Mouse (Mus musculus) E14TG2a.4 (cell line): ENCODE measurements around the gene Pde7b.

Source experiments
- H3K27me3 ChIP-seq: 2 replicates; pipeline ENCODE4 v1.6.1; 2014; ENCODE audit warnings: low read length, control low read depth; ENCODE audit not compliant: insufficient read depth
- H3K36me3 ChIP-seq: 2 replicates; pipeline ENCODE4 v1.6.1; 2014; ENCODE audit warnings: low read length, control low read depth; ENCODE audit not compliant: insufficient read depth
- H3K4me1 ChIP-seq: replicated peaks from 2 replicates; pipeline ENCODE4 v1.6.1; 2014; ENCODE audit warnings: low read depth, low read length, control low read depth
- H3K4me3 ChIP-seq: replicated peaks from 2 replicates; pipeline ENCODE4 v1.5.1; 2014; ENCODE audit warnings: mild to moderate bottlenecking, low read length
- H3K9me3 ChIP-seq: 2 replicates; pipeline ENCODE4 v1.6.1; 2014; ENCODE audit warnings: low read length, control low read depth
- CTCF ChIP-seq: conservative IDR thresholded peaks from 2 replicates; pipeline ENCODE4 v1.5.1; 2014; ENCODE audit warnings: low read length
- NANOG ChIP-seq: IDR thresholded peaks from 2 replicates; pipeline ENCODE4 v1.6.1; 2014; ENCODE audit warnings: borderline replicate concordance, low read length, mixed read lengths
- POU5F1 ChIP-seq: IDR thresholded peaks from 2 replicates; pipeline ENCODE4 v1.6.1; 2014; ENCODE audit warnings: low read length, borderline replicate concordance

Pde7b gene

DNA sequence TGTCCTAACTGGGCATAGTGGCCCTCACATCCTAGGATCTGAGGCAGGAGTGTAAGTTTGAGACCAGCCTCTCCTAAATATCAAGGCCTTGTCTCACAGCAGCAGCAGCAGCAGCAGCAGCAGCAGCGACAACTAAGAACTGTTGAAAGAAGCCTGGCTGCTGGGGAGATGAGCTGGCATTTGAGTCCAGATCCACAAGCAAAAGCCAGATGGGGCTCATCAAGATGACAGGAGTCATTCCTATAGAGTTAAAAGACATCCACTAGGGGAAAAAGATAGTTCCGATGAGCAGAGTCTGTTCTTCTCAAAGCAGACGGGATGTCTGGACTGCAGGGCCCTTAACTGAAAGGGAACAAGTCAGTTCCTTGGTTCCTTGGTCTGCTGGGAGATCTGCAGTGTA is 316.5 kb downstream of the Pde7b start:
- Histone ChIP-seq H3K27me3 (no peaks in the 10 kb centered on the region), H3K36me3 (no peaks in the 10 kb centered on the region), H3K9me3 (peaks cover 7% of the 10 kb centered on the region), H3K4me3 (no peak overlapping the region), H3K4me1 (peaks cover 6% of the 10 kb centered on the region)
- TF ChIP-seq CTCF (no peak), POU5F1 (no peak), NANOG (no peak)

DNA sequence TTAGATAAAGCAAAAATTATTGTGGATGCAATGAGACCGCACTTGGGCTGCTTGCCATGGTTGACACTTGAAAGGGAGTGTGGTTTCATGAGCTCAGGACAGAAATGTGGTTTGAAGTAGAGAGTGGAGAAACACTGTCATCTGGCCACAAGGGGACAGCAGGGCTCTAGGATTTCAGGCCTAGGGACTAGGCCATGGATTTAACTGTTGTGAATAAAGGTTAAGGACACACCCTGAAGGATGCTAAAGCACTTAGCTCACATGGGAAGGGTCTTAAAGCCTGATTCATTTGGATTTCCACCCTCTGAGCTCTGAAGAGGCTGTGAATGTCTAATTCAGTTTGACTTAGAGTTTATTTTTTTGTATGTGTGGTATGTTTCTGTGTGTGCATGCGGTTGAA is 319.4 kb downstream of the Pde7b start:
- no peak overlapping the region for H3K4me3 ChIP-seq
- no peaks in the 10 kb centered on the region for H3K9me3 ChIP-seq
- 0 out of 2 replicates have a peak, but pooled peaks cover 2% of the 10 kb centered on the region for H3K27me3 ChIP-seq
- H3K4me1 ChIP-seq, result peaks cover 9% of the 10 kb centered on the region
- TF ChIP-seq POU5F1, result no peak
- peak; percentile 53 for TF ChIP-seq CTCF
- H3K36me3 ChIP-seq, result no peaks in the 10 kb centered on the region

DNA sequence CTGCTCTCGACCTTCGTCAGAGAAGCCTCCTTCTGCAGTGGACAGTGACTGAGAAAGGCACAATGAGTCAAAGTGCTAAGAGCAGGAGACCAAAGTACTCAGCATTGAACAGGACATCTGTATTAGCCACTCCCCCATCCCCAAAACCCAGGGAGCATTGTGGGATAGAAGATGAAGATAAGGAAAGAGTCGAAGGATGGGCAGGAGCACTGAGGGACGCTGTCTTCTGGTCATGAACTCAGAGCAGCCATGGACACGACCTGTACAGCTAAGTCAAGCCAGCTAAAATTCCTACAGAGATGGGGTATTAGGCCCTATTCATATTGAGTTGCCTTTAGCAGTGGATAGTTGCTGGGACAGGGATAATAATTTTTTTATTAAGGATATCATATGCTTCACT is 321.9 kb downstream of the Pde7b start:
- peaks cover 11% of the 10 kb centered on the region for H3K4me1 ChIP-seq
- H3K36me3 ChIP-seq, result no peaks in the 10 kb centered on the region
- TF ChIP-seq CTCF (no peak), NANOG (no peak), POU5F1 (no peak)
- no peaks in the 10 kb centered on the region for H3K9me3 ChIP-seq
- H3K4me3 ChIP-seq, result no peak overlapping the region
- peaks cover 8% of the 10 kb centered on the region for H3K27me3 ChIP-seq

DNA sequence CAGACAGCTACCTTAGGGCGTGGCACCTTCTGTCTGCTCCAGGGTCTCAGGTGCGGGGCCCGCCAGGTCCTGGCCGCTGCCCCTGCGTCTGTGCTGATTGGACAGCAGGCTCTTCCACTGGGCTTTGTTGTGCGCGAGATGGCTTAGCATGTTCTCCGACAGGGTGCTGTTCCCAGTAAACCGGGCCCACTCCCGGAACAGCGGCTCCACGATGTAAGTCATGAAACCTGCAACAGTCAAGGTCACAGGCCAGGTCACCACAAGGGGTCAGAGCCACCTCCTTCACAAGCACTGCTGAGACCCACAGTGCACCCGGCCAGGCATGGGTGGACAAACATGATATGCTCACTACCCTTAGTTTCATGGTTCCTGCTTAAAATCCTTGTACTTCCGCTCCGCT is 324.5 kb downstream of the Pde7b start:
- TF ChIP-seq NANOG (no peak), POU5F1 (no peak), CTCF (no peak)
- Histone ChIP-seq H3K4me1 (peaks cover 17% of the 10 kb centered on the region), H3K36me3 (no peaks in the 10 kb centered on the region), H3K4me3 (peak overlapping the region; percentile 75), H3K27me3 (peaks cover 8% of the 10 kb centered on the region), H3K9me3 (no peaks in the 10 kb centered on the region)

DNA sequence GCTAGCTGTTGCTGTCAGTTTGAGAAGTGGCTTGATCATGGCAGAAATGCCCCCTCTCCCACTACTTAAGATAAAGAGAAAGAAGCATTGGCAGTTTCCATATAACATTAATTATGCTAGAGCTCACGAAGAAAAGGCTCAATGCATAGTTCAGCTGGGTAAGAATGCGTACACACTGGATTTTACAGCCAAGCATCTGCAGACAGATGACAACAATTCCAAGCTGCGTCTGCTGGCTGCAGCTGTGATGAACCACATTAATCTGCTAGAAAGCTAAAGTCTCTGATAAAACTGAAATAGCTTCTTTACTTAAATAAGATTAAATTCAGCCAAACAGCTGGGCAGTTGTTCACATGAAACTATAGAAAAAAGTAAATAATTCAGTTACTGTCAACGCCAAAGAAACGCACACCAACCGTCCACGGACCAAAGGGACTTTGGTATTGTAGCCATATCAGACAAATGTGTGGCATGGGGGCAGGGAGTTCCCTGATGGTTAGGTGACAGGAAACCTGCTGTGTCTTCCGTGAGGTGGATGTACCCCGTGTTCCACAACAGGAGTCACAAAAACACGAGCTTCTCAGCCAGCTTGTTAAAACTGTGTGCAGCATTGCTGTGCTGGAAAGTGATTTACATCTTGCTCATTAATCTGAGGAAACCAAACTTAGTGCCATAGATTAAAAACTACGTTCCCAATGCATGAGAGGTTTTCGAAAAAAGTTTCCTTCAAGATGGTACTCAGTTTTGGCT is 326.1 kb downstream of the Pde7b start:
- Histone ChIP-seq H3K36me3 (no peaks in the 10 kb centered on the region), H3K27me3 (peaks cover 8% of the 10 kb centered on the region), H3K9me3 (no peaks in the 10 kb centered on the region), H3K4me1 (peaks cover 17% of the 10 kb centered on the region), H3K4me3 (no peak overlapping the region)
- no peak for TF ChIP-seq POU5F1
- no peak for TF ChIP-seq CTCF
- no peak for TF ChIP-seq NANOG

DNA sequence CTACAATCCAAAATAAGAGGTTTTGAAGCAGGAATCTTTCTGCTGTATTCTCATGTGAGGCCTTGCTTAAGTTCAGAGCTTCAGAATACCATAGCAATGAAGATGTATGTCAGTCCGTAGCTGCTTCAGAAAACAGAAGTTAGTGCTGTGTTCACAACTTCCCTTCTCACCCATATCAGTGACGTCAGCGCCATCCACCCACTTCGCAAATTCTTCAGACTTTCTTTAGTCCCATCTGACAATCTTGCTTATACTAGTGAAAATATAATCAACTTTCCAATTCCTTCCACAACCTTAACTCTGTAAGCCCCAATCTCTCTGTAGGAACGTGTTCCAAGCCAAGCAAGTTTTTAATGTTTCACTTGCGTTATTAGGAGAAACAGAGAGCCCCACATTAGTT is 326.7 kb downstream of the Pde7b start:
- Histone ChIP-seq H3K27me3 (peaks cover 8% of the 10 kb centered on the region), H3K4me3 (no peak overlapping the region), H3K4me1 (peaks cover 17% of the 10 kb centered on the region), H3K36me3 (no peaks in the 10 kb centered on the region), H3K9me3 (no peaks in the 10 kb centered on the region)
- TF ChIP-seq CTCF, result no peak
- TF ChIP-seq POU5F1, result no peak
- no peak for TF ChIP-seq NANOG

DNA sequence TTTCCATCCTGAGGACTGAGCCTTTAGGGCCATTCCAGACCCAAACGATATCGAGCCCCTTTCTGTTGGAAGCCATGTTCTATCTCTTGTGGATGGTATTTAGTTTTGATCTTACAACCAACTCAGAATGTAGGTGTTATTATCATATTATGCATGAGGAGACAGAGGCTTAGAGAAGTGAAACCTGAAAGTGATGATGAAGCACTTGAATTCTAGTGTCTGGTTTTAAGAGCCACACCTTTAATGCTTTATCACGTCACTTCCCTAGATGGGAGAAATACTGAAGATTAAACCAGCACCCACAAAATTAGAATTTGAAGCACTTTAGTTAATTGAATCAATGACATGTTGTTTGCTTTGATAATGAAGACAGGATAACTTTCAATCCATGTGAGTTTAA is 329.1 kb downstream of the Pde7b start:
- H3K4me3 ChIP-seq, result no peak overlapping the region
- TF ChIP-seq NANOG, result no peak
- TF ChIP-seq POU5F1, result no peak
- no peak for TF ChIP-seq CTCF
- no peaks in the 10 kb centered on the region for H3K36me3 ChIP-seq
- peaks cover 15% of the 10 kb centered on the region for H3K4me1 ChIP-seq
- H3K27me3 ChIP-seq, result peaks cover 8% of the 10 kb centered on the region
- H3K9me3 ChIP-seq, result no peaks in the 10 kb centered on the region

DNA sequence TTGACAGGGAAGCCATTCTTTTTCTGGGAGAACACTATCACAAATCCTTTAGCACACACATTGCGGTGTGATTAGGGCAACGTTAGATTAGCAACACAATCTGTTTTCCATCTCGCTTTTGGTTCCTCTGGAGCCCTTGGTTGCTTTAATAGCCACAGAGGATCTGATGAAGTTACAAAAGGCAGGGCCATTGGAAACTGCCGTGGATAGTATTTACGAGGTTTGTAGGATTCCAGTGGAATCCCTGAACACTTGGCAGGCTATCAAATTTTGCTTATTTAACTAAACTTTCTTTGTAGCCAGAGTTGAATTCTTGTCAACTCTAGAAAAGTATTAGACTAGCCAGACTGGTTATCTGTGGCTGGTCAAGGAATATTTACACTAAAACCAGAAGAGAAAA is 330.1 kb downstream of the Pde7b start:
- H3K36me3 ChIP-seq, result no peaks in the 10 kb centered on the region
- 0 out of 2 replicates have a peak, but pooled peaks cover 6% of the 10 kb centered on the region for H3K4me1 ChIP-seq
- H3K27me3 ChIP-seq, result peaks cover under 1% of the 10 kb centered on the region; the same call in 1 of the 2 replicates
- no peak for TF ChIP-seq CTCF
- no peak for TF ChIP-seq POU5F1
- no peak for TF ChIP-seq NANOG
- no peaks in the 10 kb centered on the region for H3K9me3 ChIP-seq
- no peak overlapping the region for H3K4me3 ChIP-seq

DNA sequence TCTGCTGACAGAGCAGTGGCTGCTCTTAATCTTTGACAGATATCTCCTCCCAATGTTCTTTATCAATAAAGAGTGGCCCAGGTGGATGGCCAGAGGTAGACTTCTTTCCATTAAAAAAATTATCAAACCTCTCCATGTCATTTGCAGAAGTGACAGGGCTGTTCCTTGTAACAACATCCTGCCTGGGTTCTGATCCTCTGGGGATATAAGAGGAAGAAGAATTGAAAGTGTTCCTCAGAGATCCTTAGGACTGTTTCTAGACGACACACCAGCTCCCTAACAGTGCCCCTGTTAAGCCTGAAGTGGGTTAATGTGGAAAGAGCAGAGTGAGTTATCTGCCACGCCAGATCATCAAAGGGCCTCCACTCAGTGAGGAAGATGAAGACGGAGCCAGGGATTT is 334.3 kb downstream of the Pde7b start:
- TF ChIP-seq NANOG, result no peak
- TF ChIP-seq CTCF, result no peak
- no peak for TF ChIP-seq POU5F1

More for the DNA sequence above, 334.3 kb downstream of the Pde7b start:
- Histone ChIP-seq H3K4me1 (no peaks in the 10 kb centered on the region), H3K9me3 (no peaks in the 10 kb centered on the region), H3K36me3 (no peaks in the 10 kb centered on the region), H3K27me3 (no peaks in the 10 kb centered on the region), H3K4me3 (no peak overlapping the region)
